Mouse (Mus musculus) stomach, embryonic 16.5 days (tissue): ENCODE results near the gene Gm9844. TPM values are rescaled to one million over a fixed set of nuclear protein-coding genes. Genes with fewer than 3 reads are reported as not detected.

Experiments used
- ATAC-seq: fragments of 200-750 bp; cut with Nextera tagmentation; 2 replicates; pipeline ENCODE4 v1.8.0; 2017; ENCODE audit warnings: moderate number of reproducible peaks, moderate TSS enrichment; ENCODE audit not compliant: insufficient read depth, low FRiP score
- H3K27ac ChIP-seq: fragments of 300-500 bp; sonication (generic); 2 replicates; pipeline ENCODE4 v1.5.1; 2014; ENCODE audit warnings: low read length
- H3K27me3 ChIP-seq: fragments of 300-500 bp; sonication (generic); 2 replicates; pipeline ENCODE4 v1.6.1; 2014; ENCODE audit warnings: low read length, control low read depth, mixed read lengths; ENCODE audit not compliant: control insufficient read depth, insufficient read depth
- H3K36me3 ChIP-seq: fragments of 300-500 bp; sonication (generic); 2 replicates; pipeline ENCODE4 v1.6.1; 2014; ENCODE audit warnings: low read length; ENCODE audit not compliant: control insufficient read depth, insufficient read depth
- H3K4me1 ChIP-seq: fragments of 300-500 bp; sonication (generic); 2 replicates; pipeline ENCODE4 v1.6.1; 2014; ENCODE audit warnings: low read length, control low read depth, mixed read lengths; ENCODE audit not compliant: control insufficient read depth, insufficient read depth
- H3K4me2 ChIP-seq: fragments of 300-500 bp; sonication (generic); 2 replicates; pipeline ENCODE4 v1.6.1; 2014; ENCODE audit warnings: low read depth, low read length, mixed read lengths
- H3K4me3 ChIP-seq: fragments of 300-500 bp; sonication (generic); replicated peaks from 2 replicates; pipeline ENCODE4 v1.5.1; 2014; ENCODE audit warnings: mild to moderate bottlenecking, low read length
- H3K9ac ChIP-seq: fragments of 300-500 bp; sonication (generic); 2 replicates; pipeline ENCODE4 v1.6.1; 2014; ENCODE audit warnings: low read length
- H3K9me3 ChIP-seq: fragments of 300-500 bp; sonication (generic); replicated peaks from 2 replicates; pipeline ENCODE4 v1.6.1; 2016; ENCODE audit warnings: low read length, control low read depth; ENCODE audit not compliant: control insufficient read depth
- WGBS: fragments of 180-500 bp; shearing (Covaris S2); extraction: QIAGEN DNeasy Blood & Tissue Kit; methylation state at CpG from one replicate; pipeline ENCODE4 v1.1.7; 2014; 5-methylcytosine and 5-hydroxymethylcytosine counted together
- polyA plus RNA-seq: library from polyadenylated mRNA; unstranded; fragments of >200 nt; fragmentation: Nextera tagmentation; extraction: Ambion mirVana; gene quantifications from 2 replicates; pipeline ENCODE4 v1.2.1, GENCODE M21; 2015

Gm9844 gene
- polyA plus RNA-seq, 1 experiment from 2014 or later, result 11.4 TPM

GRCm38 (mm10) chr7:24883896-24884692 lies 22.1 kb downstream of the Gm9844 start, which contains the start of gene Rps19:
Gene Rps19, plus strand, starts transcription at chr7:24884371.
- peak within 1 kb of the TSS; percentile 90 for H3K27ac ChIP-seq
- H3K4me3 ChIP-seq, result peak within 1 kb of the TSS; percentile 98
- peak within 1 kb of the TSS; percentile 100 for H3K9ac ChIP-seq
- peaks cover 22% of the 10 kb centered on the region for H3K4me1 ChIP-seq
- peaks cover 15% of the 10 kb centered on the region for H3K36me3 ChIP-seq
- peak; percentile 96 for ATAC-seq
- H3K4me2 ChIP-seq, result peak within 1 kb of the TSS; percentile 80
- WGBS, result under 1% methylated on average over 57 of the region's 57 CpGs
- H3K27me3 ChIP-seq, result no peaks in the 10 kb centered on the region
- H3K9me3 ChIP-seq, result no peaks in the 10 kb centered on the region

GRCm38 (mm10) chr7:24884693-24885291 lies 22.8 kb downstream of the Gm9844 start:
- H3K4me3 ChIP-seq, result peak overlapping the region; percentile 98

GRCm38 (mm10) chr7:24885468-24886307 lies 23.7 kb downstream of the Gm9844 start:
- no peaks in the 10 kb centered on the region for H3K27me3 ChIP-seq
- no peaks in the 10 kb centered on the region for H3K9me3 ChIP-seq
- 24% methylated on average over 12 of the region's 12 CpGs for WGBS
- ATAC-seq, result no peak
- peak overlapping the region; percentile 89 for H3K27ac ChIP-seq
- H3K4me1 ChIP-seq, result peaks cover 22% of the 10 kb centered on the region
- peaks cover 21% of the 10 kb centered on the region for H3K36me3 ChIP-seq
- H3K4me2 ChIP-seq, result peak overlapping the region; percentile 80
- peak overlapping the region; percentile 100 for H3K9ac ChIP-seq
- H3K4me3 ChIP-seq, result peak overlapping the region; percentile 98

More at GRCm38 (mm10) chr7:24884693-24885291, 22.8 kb downstream of the Gm9844 start:
- Histone ChIP-seq H3K9ac (peak overlapping the region; percentile 100), H3K36me3 (peaks cover 17% of the 10 kb centered on the region), H3K27me3 (no peaks in the 10 kb centered on the region), H3K9me3 (no peaks in the 10 kb centered on the region), H3K4me2 (peak overlapping the region; percentile 80), H3K4me1 (peaks cover 22% of the 10 kb centered on the region), H3K27ac (peak overlapping the region; percentile 89)
- under 1% methylated on average over 47 of the region's 47 CpGs for WGBS
- ATAC-seq, result no peak

- no peak overlapping the region for H3K27ac ChIP-seq
- no peaks in the 10 kb centered on the region for H3K27me3 ChIP-seq
- H3K9me3 ChIP-seq, result no peaks in the 10 kb centered on the region
- peaks cover 21% of the 10 kb centered on the region for H3K36me3 ChIP-seq
- no peak for ATAC-seq
- peaks cover 22% of the 10 kb centered on the region for H3K4me1 ChIP-seq
- peak overlapping the region; percentile 80 for H3K4me2 ChIP-seq
- peak overlapping the region; percentile 100 for H3K9ac ChIP-seq
- WGBS, result 51% methylated on average over 4 of the region's 4 CpGs
- H3K4me3 ChIP-seq, result peak overlapping the region; percentile 98
Measured at GRCm38 (mm10) chr7:24886308-24886633, 24.3 kb downstream of the Gm9844 start.

GRCm38 (mm10) chr7:24887096-24887495 lies 25.1 kb downstream of the Gm9844 start:
- Histone ChIP-seq H3K4me3 (peak overlapping the region; percentile 98; the same call in 1 of the 2 replicates), H3K4me1 (peaks cover 22% of the 10 kb centered on the region), H3K9ac (peak overlapping the region; percentile 100), H3K4me2 (peak overlapping the region; percentile 80; the same call in 1 of the 2 replicates), H3K27me3 (no peaks in the 10 kb centered on the region), H3K36me3 (peaks cover 21% of the 10 kb centered on the region), H3K9me3 (no peaks in the 10 kb centered on the region), H3K27ac (no peak overlapping the region)
- ATAC-seq, result no peak
- 61% methylated on average over 4 of the region's 4 CpGs for WGBS

- Histone ChIP-seq H3K27me3 (no peaks in the 10 kb centered on the region), H3K4me1 (peaks cover 22% of the 10 kb centered on the region)
- ATAC-seq, result no peak
Measured at GRCm38 (mm10) chr7:24889431-24890220, 27.6 kb downstream of the Gm9844 start.

GRCm38 (mm10) chr7:24890281-24891216 lies 28.5 kb downstream of the Gm9844 start:
- Histone ChIP-seq H3K27ac (0 out of 2 replicates have a peak overlapping the region, but pooled peaks have one; percentile 34), H3K36me3 (peaks cover 21% of the 10 kb centered on the region), H3K27me3 (no peaks in the 10 kb centered on the region), H3K4me3 (no peak overlapping the region), H3K4me1 (peaks cover 22% of the 10 kb centered on the region), H3K9ac (peak overlapping the region; percentile 10; the same call in 1 of the 2 replicates), H3K4me2 (no peak overlapping the region), H3K9me3 (no peaks in the 10 kb centered on the region)
- peak; percentile 67 for ATAC-seq
- 30% methylated on average over 10 of the region's 10 CpGs for WGBS

More at GRCm38 (mm10) chr7:24889431-24890220, 27.6 kb downstream of the Gm9844 start:
- peak overlapping the region; percentile 10; the same call in 1 of the 2 replicates for H3K9ac ChIP-seq
- no peaks in the 10 kb centered on the region for H3K9me3 ChIP-seq
- peaks cover 21% of the 10 kb centered on the region for H3K36me3 ChIP-seq
- no peak overlapping the region for H3K4me3 ChIP-seq
- WGBS, result 76% methylated on average over 6 of the region's 6 CpGs
- 0 out of 2 replicates have a peak overlapping the region, but pooled peaks have one; percentile 34 for H3K27ac ChIP-seq
- no peak overlapping the region for H3K4me2 ChIP-seq
